Mouse (Mus musculus) heart, adult 2 months (tissue): ENCODE data around the gene Fam83e.

Source experiments
- CTCF ChIP-seq: fragments of 200-600 bp; IDR thresholded peaks from 2 replicates; pipeline ENCODE4 v1.8.1; 2022; ENCODE audit warnings: antibody characterized with exemption, mild to moderate bottlenecking, moderate library complexity
- POLR2A ChIP-seq: fragments of 200-500 bp; IDR thresholded peaks from 2 replicates; pipeline ENCODE4 v1.6.1; 2011; ENCODE audit warnings: mild to moderate bottlenecking, low read depth, low read length, control low read depth; ENCODE audit not compliant: insufficient read depth

GRCm38 (mm10) chr7:45685811-45686210, 35.2 kb upstream of the Fam83e start:
- TF ChIP-seq POLR2A (no peak), CTCF (no peak)
